Mouse (Mus musculus): Measurements from ENCODE around the gene Ubr3.

The Ubr3 gene

GRCm38 (mm10) chr2:70037221-70037620, 140.2 kb downstream of the Ubr3 start:
- DNase-seq: no peak

- DNase-seq: no peak
Observed at GRCm38 (mm10) chr2:70038752-70039151, 141.7 kb downstream of the Ubr3 start, which contains the start of gene Myo3b. TSS of gene Myo3b (plus strand) at chr2:70039126.

DNA sequence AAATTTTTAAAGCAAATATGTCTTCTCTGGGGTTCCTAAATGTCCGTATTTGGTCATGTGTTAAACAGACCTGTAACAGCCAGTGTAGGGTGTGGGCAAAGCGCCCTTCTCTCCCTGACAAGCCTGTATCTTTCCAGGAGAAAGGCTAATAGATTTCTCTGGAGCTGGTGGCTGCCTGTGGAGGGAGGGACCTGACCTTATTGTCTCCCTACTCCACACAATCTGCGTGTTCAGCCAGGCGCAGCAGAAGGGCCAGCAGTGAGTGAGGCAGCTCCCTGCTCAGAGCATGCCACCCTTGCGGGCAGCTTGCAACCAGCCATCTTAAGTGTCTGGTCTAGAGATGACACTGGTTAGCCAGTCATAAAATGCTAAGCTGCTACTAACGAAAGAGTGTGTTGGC, 147.4 kb downstream of the Ubr3 start:
- DNase-seq: no peak

- no peak for DNase-seq
Observed at GRCm38 (mm10) chr2:70047868-70048267, 150.8 kb downstream of the Ubr3 start.

DNA sequence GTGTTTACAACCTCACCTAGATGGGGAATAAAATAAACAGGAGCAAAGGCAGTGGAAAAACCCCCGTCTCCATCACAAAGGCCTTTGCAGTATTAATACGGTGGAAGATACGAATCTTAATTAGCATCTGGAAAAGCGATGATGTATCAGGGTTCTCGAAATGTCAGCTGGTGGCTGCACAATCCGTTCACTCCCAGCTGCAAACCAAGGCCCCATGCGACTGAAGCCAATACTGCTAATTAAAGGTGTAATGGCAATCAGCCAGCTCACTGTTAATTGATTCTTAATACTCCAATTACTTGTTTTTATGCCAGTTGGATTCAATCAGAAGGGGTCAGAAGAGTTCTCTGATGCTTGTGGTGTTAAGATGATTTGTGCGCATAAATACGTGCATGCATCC, 156.8 kb downstream of the Ubr3 start:
- no peak for DNase-seq

- no peak for DNase-seq
Observed at GRCm38 (mm10) chr2:70058201-70058600, 161.2 kb downstream of the Ubr3 start.

DNA sequence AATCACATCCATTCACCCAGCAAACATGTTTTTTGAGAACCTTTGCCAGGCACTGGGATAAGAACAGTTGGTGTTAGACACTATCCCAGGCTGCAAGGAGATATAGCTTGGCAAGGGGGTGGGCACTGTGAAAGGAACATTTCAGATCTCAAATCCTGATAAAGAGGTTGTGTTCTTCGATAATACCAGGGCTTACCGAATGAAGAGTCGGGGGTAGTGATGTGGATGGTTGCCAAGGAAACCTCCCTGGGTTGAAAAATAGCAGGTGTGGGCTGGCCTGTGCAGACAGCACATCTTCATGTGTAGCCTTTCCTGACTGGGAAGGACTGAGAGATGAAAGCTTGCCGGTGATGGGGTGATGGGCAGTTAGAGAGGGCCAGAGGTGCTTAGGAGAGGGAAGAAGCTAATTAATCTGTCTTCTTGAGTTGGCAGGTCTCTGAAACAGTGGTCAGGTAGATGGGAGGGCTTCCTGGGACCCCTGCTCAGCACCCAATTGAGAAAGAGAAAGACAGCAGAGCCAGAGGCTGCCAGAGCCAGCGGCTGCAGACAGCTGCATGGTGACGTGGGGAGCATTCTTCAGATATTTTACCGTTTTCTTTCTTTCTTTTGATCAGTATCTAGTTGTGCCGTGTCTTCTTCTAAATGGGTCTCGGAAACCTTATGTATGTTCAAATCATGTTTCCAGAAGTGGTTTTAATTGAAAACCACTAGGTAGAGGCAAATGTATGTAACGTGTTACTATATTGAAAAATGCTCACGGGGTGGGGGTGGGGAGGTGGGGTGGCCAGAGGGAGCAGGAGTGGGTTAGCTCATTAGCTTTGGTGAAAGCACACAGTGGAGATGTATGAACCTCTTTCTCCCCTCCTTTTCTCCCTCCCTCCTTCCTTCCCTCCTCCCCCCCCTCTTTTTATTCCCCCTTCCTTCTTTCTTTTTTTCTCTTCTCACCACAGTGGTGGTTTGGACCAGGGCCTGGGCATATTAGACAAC, 163.6 kb downstream of the Ubr3 start:
- no peak for DNase-seq

GRCm38 (mm10) chr2:70065116-70065515, 168.1 kb downstream of the Ubr3 start:
- no peak for DNase-seq

- no peak for DNase-seq
Observed at GRCm38 (mm10) chr2:70065729-70066300, 168.8 kb downstream of the Ubr3 start.

DNA sequence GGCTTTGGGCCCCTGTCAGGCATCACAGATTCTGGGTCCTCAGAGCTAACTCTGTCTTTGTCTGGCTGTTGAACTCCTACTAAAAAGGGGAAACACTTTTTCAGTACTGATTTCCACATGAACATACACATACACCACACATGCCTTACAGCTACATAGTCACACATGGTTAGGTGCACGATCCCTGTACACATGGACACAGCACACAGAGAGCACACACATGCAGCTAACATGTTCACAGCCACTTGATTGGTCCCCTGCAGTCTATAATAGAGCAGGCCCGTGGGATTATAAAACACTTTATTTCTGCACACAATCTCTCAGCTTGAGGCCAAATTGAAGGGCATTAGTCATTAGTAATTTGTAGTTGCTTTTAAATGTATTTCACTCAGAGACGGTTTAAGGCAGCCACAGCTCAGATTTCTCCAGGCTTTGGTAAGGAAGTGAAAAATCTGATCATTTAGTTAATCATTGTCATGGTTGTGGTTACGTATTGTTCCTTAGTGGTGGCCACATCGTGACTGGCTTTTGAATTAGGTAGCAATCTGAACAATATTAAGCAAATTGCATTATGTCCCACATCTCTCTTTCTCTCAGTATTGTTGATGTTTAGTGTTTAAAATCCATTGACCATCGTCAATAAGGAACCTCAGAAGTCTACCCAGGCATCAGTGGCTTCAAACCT, 169.4 kb downstream of the Ubr3 start:
- no peak for DNase-seq

DNA sequence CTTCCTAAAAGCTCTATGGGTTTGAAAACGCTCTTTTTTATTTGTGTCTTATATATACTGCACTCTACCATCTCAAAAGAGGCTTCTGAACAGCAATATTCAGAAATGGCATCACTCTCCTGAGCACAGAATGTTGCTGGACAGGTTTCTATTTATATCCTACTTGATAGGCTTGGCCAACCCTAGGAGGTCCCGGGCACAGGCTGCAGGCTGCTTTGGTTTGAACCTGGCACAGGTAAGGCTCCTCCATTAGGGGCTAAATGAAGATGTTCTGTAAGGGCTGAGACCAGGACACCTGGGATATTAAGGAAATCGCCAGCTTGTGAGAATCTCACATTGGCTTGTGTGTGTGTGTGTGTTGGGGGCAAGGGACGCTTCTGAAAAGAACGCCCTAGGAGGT, 172.8 kb downstream of the Ubr3 start:
- no peak for DNase-seq

Measured in thymus, adult 18-20 months (tissue).